Comparison of ENCODE assay signal across 8 mouse cellular contexts in genomic region chr7:19320637-19321036, GRCm38 (mm10). TPM values are rescaled to one million over a fixed set of nuclear protein-coding genes. Genes with fewer than 3 reads are reported as not detected.
DNase-seq lines count a peak whose midpoint lies in the region; ATAC-seq and TF ChIP-seq lines count a peak whose summit lies in the region.

No protein-coding gene starts in this region.

- H3K9ac ChIP-seq in neural tube, embryonic 11.5 days (ENCODE audit: low read length) = no peak overlapping the region

- peak overlapping the region; percentile 77; the same call in 1 of the 2 replicates for H3K4me2 ChIP-seq in neural tube, embryonic 11.5 days (ENCODE audit: low read depth)

- no peaks in the 10 kb centered on the region for H3K27me3 ChIP-seq in neural tube, embryonic 11.5 days (ENCODE audit: control insufficient read depth, insufficient read depth, low read length)
- peaks cover 36% of the 10 kb centered on the region for H3K27me3 ChIP-seq in midbrain, embryonic 10.5 days (ENCODE audit: low read depth, poor library complexity, severe bottlenecking)

- intact Hi-C loops in gastrocnemius, adult 2 months (cut with DNase I) = no loop called here

- 46% methylated on average over 7 of the region's 7 CpGs for WGBS in neural tube, embryonic 11.5 days
- 46% methylated on average over 7 of the region's 7 CpGs for WGBS in midbrain, embryonic 10.5 days

- peak overlapping the region; percentile 84 for H3K27ac ChIP-seq in gastrocnemius, adult 2 months
- H3K27ac ChIP-seq in neural tube, embryonic 11.5 days (ENCODE audit: low read depth, low read length) = no peak overlapping the region
- H3K27ac ChIP-seq in midbrain, embryonic 10.5 days (replicated peaks) = peak overlapping the region; percentile 53; the same call in 1 of the 2 replicates

- no peaks in the 10 kb centered on the region for H3K9me3 ChIP-seq in neural tube, embryonic 11.5 days (ENCODE audit: control insufficient read depth, low read length)
- H3K9me3 ChIP-seq in midbrain, embryonic 10.5 days (replicated peaks) = no peaks in the 10 kb centered on the region

- TF ChIP-seq CTCF in gastrocnemius, adult 2 months (IDR thresholded peaks at IDR 0.05) = no peak

- ATAC-seq in neural tube, embryonic 11.5 days (ENCODE audit: insufficient read depth, low FRiP score, low TSS enrichment) = no peak

- no peak for DNase-seq in gastrocnemius, adult 2 months
- no peak for DNase-seq in gastrocnemius, adult 8-10 months (ENCODE audit: low spot score in 2 of 2)
- DNase-seq in neural tube, embryonic 11.5 days (ENCODE audit: low spot score) = no peak
- DNase-seq in neural tube, embryonic 10.5 days (ENCODE audit: extremely low spot score, low spot score) = no peak
- no peak for DNase-seq in midbrain, embryonic 10.5 days (ENCODE audit: low spot score)
- DNase-seq in cerebellum, postnatal 25 days = no peak
- no peak for DNase-seq in urinary bladder, adult 18-20 months (ENCODE audit: low spot score in 2 of 2)
- DNase-seq in ovary, postnatal 36 days (ENCODE audit: low spot score) = no peak

- peak overlapping the region; percentile 73 for H3K4me3 ChIP-seq in gastrocnemius, adult 2 months
- H3K4me3 ChIP-seq in neural tube, embryonic 11.5 days (ENCODE audit: low read depth, low read length) = no peak overlapping the region
- H3K4me3 ChIP-seq in midbrain, embryonic 10.5 days = peak overlapping the region; percentile 61

- peaks cover 9% of the 10 kb centered on the region; the same call in 1 of the 2 replicates for H3K4me1 ChIP-seq in neural tube, embryonic 11.5 days (ENCODE audit: control insufficient read depth, insufficient read depth, low read length)
- H3K4me1 ChIP-seq in midbrain, embryonic 10.5 days = peaks cover 43% of the 10 kb centered on the region

- H3K36me3 ChIP-seq in neural tube, embryonic 11.5 days (ENCODE audit: control insufficient read depth, insufficient read depth, low read length) = no peaks in the 10 kb centered on the region
- H3K36me3 ChIP-seq in midbrain, embryonic 10.5 days = no peaks in the 10 kb centered on the region

RNA-seq across cellular contexts. Expression of gene Fosb, which starts 10.8 kb away (rescaled TPM):
- total RNA-seq in gastrocnemius, adult 2 months (2021) = under 1 TPM; 0.22 to 0.59 TPM
- under 1 TPM; 0.16 to 0.86 (median 0.30) TPM for total RNA-seq in gastrocnemius, adult 8-10 months (2022)
- polyA plus RNA-seq in neural tube, embryonic 11.5 days (2014; fragmentation: Nextera tagmentation; extraction: Ambion mirVana) = 0.07 TPM in 1 of 2 replicates, not detected in the other
- 0.02 TPM in 1 of 2 replicates, not detected in the other for polyA plus RNA-seq in midbrain, embryonic 10.5 days (2016; fragmentation: Nextera tagmentation; extraction: Ambion mirVana)

RNA-seq across cellular contexts. Expression of gene Ercc1, which starts 23.9 kb away (rescaled TPM):
- 10 to 100 TPM; 28.1 to 30.4 TPM for total RNA-seq in gastrocnemius, adult 2 months (2021)
- 10 to 100 TPM; 27.1 to 33.7 (median 28.7) TPM for total RNA-seq in gastrocnemius, adult 8-10 months (2022)
- 91.8 and 93.3 TPM in 2 replicates for polyA plus RNA-seq in neural tube, embryonic 11.5 days (2014; fragmentation: Nextera tagmentation; extraction: Ambion mirVana)
- 117 and 118 TPM in 2 replicates for polyA plus RNA-seq in midbrain, embryonic 10.5 days (2016; fragmentation: Nextera tagmentation; extraction: Ambion mirVana)

RNA-seq across cellular contexts. Expression of gene Rtn2, which starts 38.2 kb away (rescaled TPM):
- 1,000 to 10,000 TPM in 1 of 2 experiments, 100 to 1,000 TPM in 1; 987 to 1,150 TPM for total RNA-seq in gastrocnemius, adult 2 months (2021)
- total RNA-seq in gastrocnemius, adult 8-10 months (2022) = 1,000 to 10,000 TPM; 1,093 to 1,223 (median 1,133) TPM
- polyA plus RNA-seq in neural tube, embryonic 11.5 days (2014; fragmentation: Nextera tagmentation; extraction: Ambion mirVana) = 58.2 and 60.2 TPM in 2 replicates
- 41.9 and 48.6 TPM in 2 replicates for polyA plus RNA-seq in midbrain, embryonic 10.5 days (2016; fragmentation: Nextera tagmentation; extraction: Ambion mirVana)

RNA-seq across cellular contexts. Expression of gene Cd3eap, which starts 38.6 kb away (rescaled TPM):
- total RNA-seq in gastrocnemius, adult 2 months (2021) = 10 to 100 TPM; 11.4 to 11.5 TPM
- 10 to 100 TPM in 3 of 4 experiments, 1 to 10 TPM in 1; 8.9 to 13.9 (median 11.2) TPM for total RNA-seq in gastrocnemius, adult 8-10 months (2022)
- polyA plus RNA-seq in neural tube, embryonic 11.5 days (2014; fragmentation: Nextera tagmentation; extraction: Ambion mirVana) = 17.8 and 18.0 TPM in 2 replicates
- polyA plus RNA-seq in midbrain, embryonic 10.5 days (2016; fragmentation: Nextera tagmentation; extraction: Ambion mirVana) = 23.2 and 24.7 TPM in 2 replicates

RNA-seq across cellular contexts. Expression of gene Ppp1r13l, which starts 38.9 kb away (rescaled TPM):
- 1 to 10 TPM; 2.1 to 4.9 TPM for total RNA-seq in gastrocnemius, adult 2 months (2021)
- total RNA-seq in gastrocnemius, adult 8-10 months (2022) = 1 to 10 TPM; 2.8 to 6.3 (median 4.1) TPM
- polyA plus RNA-seq in neural tube, embryonic 11.5 days (2014; fragmentation: Nextera tagmentation; extraction: Ambion mirVana) = 3.4 and 4.7 TPM in 2 replicates
- 4.9 and 6.0 TPM in 2 replicates for polyA plus RNA-seq in midbrain, embryonic 10.5 days (2016; fragmentation: Nextera tagmentation; extraction: Ambion mirVana)
